Mouse (Mus musculus) hindbrain, embryonic 16.5 days (tissue): ENCODE results near the gene Ulk4. TPM values are rescaled to one million over a fixed set of nuclear protein-coding genes. Genes with fewer than 3 reads are reported as not detected.
"Not testable (repeated sequence)": the region's sequence is repeated elsewhere in the genome, so short reads cannot be mapped to it uniquely, and the experiment has no call there.

ENCODE experiments used
- ATAC-seq: fragments of 200-750 bp; cut with Nextera tagmentation; 2 replicates; pipeline ENCODE4 v1.8.0; 2017; ENCODE audit warnings: moderate TSS enrichment, moderate library complexity
- H3K27ac ChIP-seq: fragments of 300-500 bp; sonication (generic); 2 replicates; pipeline ENCODE4 v1.5.1; 2014; ENCODE audit warnings: low read depth, mild to moderate bottlenecking, control low read depth, low read length, moderate library complexity
- H3K27me3 ChIP-seq: fragments of 300-500 bp; sonication (generic); replicated peaks from 2 replicates; pipeline ENCODE4 v1.6.1; 2014; ENCODE audit warnings: low read length; ENCODE audit not compliant: control insufficient read depth, insufficient read depth
- H3K36me3 ChIP-seq: fragments of 300-500 bp; sonication (generic); 2 replicates; pipeline ENCODE4 v1.6.1; 2014; ENCODE audit warnings: mild to moderate bottlenecking, low read length, moderate library complexity, mixed read lengths; ENCODE audit not compliant: control insufficient read depth, insufficient read depth
- H3K4me1 ChIP-seq: fragments of 300-500 bp; sonication (generic); 2 replicates; pipeline ENCODE4 v1.6.1; 2014; ENCODE audit warnings: low read depth, low read length; ENCODE audit not compliant: control insufficient read depth, insufficient read depth
- H3K4me2 ChIP-seq: fragments of 300-500 bp; sonication (generic); 2 replicates; pipeline ENCODE4 v1.6.1; 2014; ENCODE audit warnings: mild to moderate bottlenecking, low read length, control low read depth, moderate library complexity
- H3K4me3 ChIP-seq: fragments of 300-500 bp; sonication (generic); 2 replicates; pipeline ENCODE4 v1.5.1; 2014; ENCODE audit warnings: mild to moderate bottlenecking, low read length, control low read depth, moderate library complexity
- H3K9ac ChIP-seq: fragments of 300-500 bp; sonication (generic); 2 replicates; pipeline ENCODE4 v1.6.1; 2014; ENCODE audit warnings: low read depth, mild to moderate bottlenecking, control low read depth, low read length, moderate library complexity
- H3K9me3 ChIP-seq: fragments of 300-500 bp; sonication (generic); 2 replicates; pipeline ENCODE4 v1.6.1; 2014; ENCODE audit warnings: mild to moderate bottlenecking, low read length, moderate library complexity; ENCODE audit not compliant: control insufficient read depth
- WGBS: fragments of 180-500 bp; shearing (Covaris S2); extraction: QIAGEN DNeasy Blood & Tissue Kit; methylation state at CpG from one replicate; pipeline ENCODE4 v1.1.7; 2014; 5-methylcytosine and 5-hydroxymethylcytosine counted together
- polyA plus RNA-seq: library from polyadenylated mRNA; unstranded; fragments of >200 nt; fragmentation: Nextera tagmentation; extraction: Ambion mirVana; gene quantifications from 2 replicates; pipeline ENCODE4 v1.2.1, GENCODE M21; 2015

Gene Ulk4
- polyA plus RNA-seq, 1 experiment from 2014 or later: 75.8 TPM

DNA sequence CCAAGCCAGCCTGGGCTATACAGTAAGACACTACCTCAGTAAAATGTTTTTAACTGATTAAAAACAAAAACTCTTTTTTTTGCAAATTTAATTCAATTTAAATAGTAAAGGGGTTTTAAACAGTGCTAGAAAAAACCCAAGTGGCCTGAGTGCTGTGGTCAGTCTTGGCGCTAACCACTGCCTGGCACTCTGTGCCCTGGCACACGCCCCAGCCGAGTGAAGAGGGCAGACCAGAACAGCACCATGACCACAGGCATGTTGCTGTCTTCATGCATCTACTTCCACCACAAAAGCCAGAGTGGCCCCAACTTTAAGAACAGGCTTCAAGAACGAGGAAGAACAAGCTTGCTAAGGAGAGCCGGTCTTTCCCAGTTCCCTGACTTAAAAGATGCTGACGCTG is 29.9 kb downstream of the Ulk4 start:
- H3K27ac ChIP-seq: no peak overlapping the region
- H3K9ac ChIP-seq: no peak overlapping the region
- 87% methylated on average over 6 of the region's 6 CpGs for WGBS
- H3K36me3 ChIP-seq: no peaks in the 10 kb centered on the region
- no peaks in the 10 kb centered on the region for H3K9me3 ChIP-seq
- H3K4me1 ChIP-seq: no peaks in the 10 kb centered on the region
- no peaks in the 10 kb centered on the region for H3K27me3 ChIP-seq
- H3K4me3 ChIP-seq: no peak overlapping the region
- H3K4me2 ChIP-seq: no peak overlapping the region
- ATAC-seq: no peak

DNA sequence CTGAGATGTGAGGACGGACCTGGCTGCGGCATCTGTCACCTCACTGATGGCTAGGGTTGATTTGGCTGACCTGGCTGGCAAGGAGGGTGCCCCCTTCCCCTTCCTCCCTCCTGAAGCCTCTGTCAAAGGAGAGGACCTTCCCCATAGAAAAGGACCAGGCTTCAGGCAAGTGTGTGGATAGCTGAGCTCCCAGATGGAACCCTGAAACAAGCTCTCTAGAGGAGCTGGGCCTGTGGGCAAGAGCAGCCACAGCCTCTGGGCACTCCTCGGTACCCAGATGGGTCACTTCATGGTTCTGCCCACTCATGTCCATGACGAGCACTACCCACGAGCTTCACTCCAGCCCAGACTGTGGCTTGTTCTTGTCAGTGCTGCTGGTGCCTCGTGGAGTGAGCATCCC is 34.7 kb downstream of the Ulk4 start:
- ATAC-seq: no peak
- H3K4me3 ChIP-seq: no peak overlapping the region
- H3K4me1 ChIP-seq: no peaks in the 10 kb centered on the region
- no peak overlapping the region for H3K4me2 ChIP-seq
- no peak overlapping the region for H3K27ac ChIP-seq
- no peaks in the 10 kb centered on the region for H3K27me3 ChIP-seq
- WGBS: 90% methylated on average over 6 of the region's 6 CpGs
- H3K9ac ChIP-seq: no peak overlapping the region
- H3K36me3 ChIP-seq: no peaks in the 10 kb centered on the region
- no peaks in the 10 kb centered on the region for H3K9me3 ChIP-seq

DNA sequence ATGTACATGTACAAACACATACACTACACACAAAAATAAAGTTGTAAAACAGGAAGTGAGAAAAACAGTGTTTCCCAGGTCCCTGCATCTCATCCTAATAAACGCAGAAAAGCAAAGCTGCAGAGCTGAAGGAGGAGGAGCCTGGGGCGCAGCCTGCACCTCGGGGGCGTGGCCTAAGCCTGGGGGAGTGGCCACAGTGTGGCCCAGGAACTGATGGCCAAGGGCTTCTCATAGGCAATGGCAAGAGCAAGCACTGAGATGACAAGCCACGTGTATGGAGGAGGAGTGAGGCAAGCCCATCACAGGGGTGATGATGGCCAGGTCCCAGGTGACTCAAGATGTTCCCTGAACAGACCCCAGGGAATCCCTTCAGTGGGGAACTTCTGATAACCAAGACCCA is 35.2 kb downstream of the Ulk4 start:
- WGBS: 24% methylated on average over 5 of the region's 5 CpGs
- H3K9ac ChIP-seq: no peak overlapping the region
- no peak overlapping the region for H3K4me2 ChIP-seq
- H3K9me3 ChIP-seq: no peaks in the 10 kb centered on the region
- no peaks in the 10 kb centered on the region for H3K4me1 ChIP-seq
- ATAC-seq: no peak
- no peak overlapping the region for H3K27ac ChIP-seq
- no peaks in the 10 kb centered on the region for H3K27me3 ChIP-seq
- H3K4me3 ChIP-seq: no peak overlapping the region
- no peaks in the 10 kb centered on the region for H3K36me3 ChIP-seq

DNA sequence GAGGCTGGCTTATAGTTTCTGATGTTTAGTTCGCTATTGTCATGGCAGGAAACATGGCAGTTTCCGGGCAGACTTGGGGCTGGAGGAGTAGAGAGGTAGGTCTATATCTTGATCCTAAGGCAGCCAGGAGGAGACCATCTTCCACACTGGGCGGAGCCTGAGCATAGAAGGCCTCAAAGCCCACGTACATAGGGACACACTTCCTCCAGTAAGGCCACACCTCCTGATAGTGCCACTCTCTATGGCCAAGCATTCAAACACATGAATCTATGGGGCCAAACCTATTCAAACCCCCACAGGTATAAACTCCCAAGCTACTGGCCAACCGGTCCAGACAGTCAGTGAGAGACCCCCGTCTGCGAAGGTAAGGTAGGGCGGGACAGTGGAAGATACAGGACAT is 35.6 kb downstream of the Ulk4 start:
- Histone ChIP-seq H3K9ac (no peak overlapping the region), H3K4me2 (no peak overlapping the region), H3K4me3 (no peak overlapping the region), H3K36me3 (no peaks in the 10 kb centered on the region), H3K27me3 (no peaks in the 10 kb centered on the region), H3K27ac (no peak overlapping the region), H3K9me3 (no peaks in the 10 kb centered on the region), H3K4me1 (no peaks in the 10 kb centered on the region)
- 84% methylated on average over 8 of the region's 8 CpGs for WGBS
- no peak for ATAC-seq

DNA sequence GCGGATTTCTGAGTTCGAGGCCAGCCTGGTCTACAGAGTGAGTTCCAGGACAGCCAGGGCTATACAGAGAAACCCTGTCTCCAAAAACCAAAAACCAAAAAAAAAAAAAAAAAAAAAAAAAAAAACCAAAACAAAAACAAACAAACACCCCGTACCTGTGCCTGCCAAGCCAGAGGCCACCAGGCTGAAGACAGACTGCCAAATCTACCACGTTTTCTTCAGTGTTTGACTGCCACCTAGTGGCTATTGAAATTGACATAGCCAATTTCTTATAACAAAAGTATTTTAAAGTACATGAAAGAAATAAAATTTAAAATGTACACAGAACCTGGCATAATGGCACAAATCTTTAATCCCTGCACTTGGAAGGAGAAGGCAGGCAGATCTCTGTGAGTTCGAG is 36.8 kb downstream of the Ulk4 start:
- H3K27me3 ChIP-seq, ATAC-seq: not testable (repeated sequence)
- WGBS: 33% methylated on average over 4 of the region's 5 CpGs

DNA sequence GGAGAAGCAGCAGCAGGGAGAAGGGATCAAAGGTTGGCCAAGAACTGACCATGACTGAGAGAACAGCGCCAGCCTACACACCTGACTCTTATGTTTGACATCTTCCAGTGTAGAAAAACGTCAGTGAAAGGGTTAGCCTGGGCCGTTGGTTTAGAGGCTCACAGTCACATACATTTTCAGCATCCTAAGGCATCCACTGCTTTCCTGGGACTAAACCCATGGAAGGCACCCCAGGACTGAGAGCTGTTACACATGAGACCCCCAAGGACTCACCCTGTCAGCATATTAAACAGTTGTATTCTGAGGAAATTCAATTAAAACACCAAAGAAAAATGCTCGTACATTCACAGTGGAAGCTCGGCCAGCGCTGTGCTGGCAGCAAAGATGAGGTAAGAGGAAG is 37.4 kb downstream of the Ulk4 start:
- Histone ChIP-seq H3K36me3 (no peaks in the 10 kb centered on the region), H3K4me2 (no peak overlapping the region), H3K9me3 (no peaks in the 10 kb centered on the region), H3K27ac (no peak overlapping the region), H3K27me3 (no peaks in the 10 kb centered on the region), H3K4me3 (no peak overlapping the region), H3K4me1 (no peaks in the 10 kb centered on the region), H3K9ac (no peak overlapping the region)
- no peak for ATAC-seq
- WGBS: 90% methylated on average over 6 of the region's 6 CpGs

More for the DNA sequence above, 36.8 kb downstream of the Ulk4 start:
- H3K36me3 ChIP-seq, H3K9ac ChIP-seq, H3K4me3 ChIP-seq, H3K4me2 ChIP-seq, H3K4me1 ChIP-seq, H3K9me3 ChIP-seq, H3K27ac ChIP-seq: not testable (repeated sequence)

DNA sequence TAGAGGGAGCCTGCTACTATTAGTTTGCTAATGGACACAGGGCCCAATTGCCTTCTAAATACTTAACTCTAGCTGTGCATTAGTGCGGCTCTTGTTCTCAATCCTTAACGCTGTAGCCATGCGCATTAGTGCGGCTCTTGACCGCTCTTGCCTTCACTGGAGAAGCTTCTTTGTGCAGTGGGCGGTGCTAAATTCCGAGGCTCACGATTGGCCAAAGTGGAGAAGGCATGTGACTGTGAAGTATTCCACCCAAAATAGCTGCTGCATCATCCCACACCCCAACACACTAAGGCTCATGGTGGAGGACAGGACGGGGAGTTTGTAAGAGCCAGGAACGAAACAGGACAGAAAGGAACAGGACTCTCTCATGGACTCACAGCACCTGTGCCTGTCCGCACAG is 58.4 kb downstream of the Ulk4 start:
- H3K9ac ChIP-seq: no peak overlapping the region
- H3K9me3 ChIP-seq: no peaks in the 10 kb centered on the region
- H3K4me2 ChIP-seq: no peak overlapping the region
- H3K4me1 ChIP-seq: no peaks in the 10 kb centered on the region
- H3K27me3 ChIP-seq: no peaks in the 10 kb centered on the region
- no peak overlapping the region for H3K27ac ChIP-seq
- no peak for ATAC-seq
- H3K4me3 ChIP-seq: no peak overlapping the region
- H3K36me3 ChIP-seq: no peaks in the 10 kb centered on the region
- 85% methylated on average over 11 of the region's 11 CpGs for WGBS

DNA sequence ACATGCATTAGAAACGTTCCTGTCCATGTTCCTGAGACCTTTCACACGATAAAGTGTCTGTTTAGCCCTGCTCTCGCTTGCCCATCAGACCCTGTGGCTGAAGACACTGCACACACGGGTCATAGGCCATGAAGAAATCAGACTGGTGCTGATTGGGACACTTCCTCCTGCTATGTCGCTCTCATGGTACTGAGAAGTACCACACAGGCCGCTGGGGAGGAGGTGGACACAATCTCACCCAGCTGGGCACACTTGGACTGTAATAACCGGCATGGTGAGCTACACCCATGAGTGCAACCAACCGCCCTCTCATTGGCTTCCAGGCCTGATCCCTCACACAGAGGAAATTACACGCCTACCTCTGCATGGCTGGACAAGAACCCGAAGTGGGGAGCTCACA is 58.8 kb downstream of the Ulk4 start:
- Histone ChIP-seq H3K36me3 (no peaks in the 10 kb centered on the region), H3K9ac (no peak overlapping the region), H3K4me3 (no peak overlapping the region), H3K9me3 (no peaks in the 10 kb centered on the region), H3K4me1 (no peaks in the 10 kb centered on the region), H3K27ac (no peak overlapping the region), H3K4me2 (no peak overlapping the region), H3K27me3 (no peaks in the 10 kb centered on the region)
- WGBS: 85% methylated on average over 10 of the region's 10 CpGs
- no peak for ATAC-seq

DNA sequence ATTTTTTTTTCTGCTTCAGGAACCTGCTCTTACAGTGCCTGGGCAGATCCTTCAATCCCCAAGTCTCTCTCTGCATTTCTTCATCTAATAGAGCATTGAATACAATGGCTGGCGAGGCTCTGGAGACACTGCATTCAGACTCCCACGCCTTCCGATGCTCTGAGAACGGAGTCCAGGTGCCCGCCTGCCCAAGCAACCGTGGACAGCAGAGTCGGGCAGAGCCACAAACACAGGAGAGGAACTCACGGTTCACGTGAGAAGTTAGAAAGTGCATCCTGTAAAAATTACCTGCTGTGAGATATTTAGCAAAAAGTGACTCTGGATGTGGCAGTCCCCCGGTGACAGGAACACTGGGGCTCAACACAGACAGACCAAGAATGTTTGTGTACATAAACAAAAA is 59.3 kb downstream of the Ulk4 start:
- Histone ChIP-seq H3K4me2 (no peak overlapping the region), H3K27me3 (no peaks in the 10 kb centered on the region), H3K36me3 (no peaks in the 10 kb centered on the region), H3K9me3 (no peaks in the 10 kb centered on the region), H3K4me1 (no peaks in the 10 kb centered on the region), H3K27ac (no peak overlapping the region), H3K9ac (no peak overlapping the region), H3K4me3 (no peak overlapping the region)
- WGBS: 86% methylated on average over 10 of the region's 10 CpGs
- no peak for ATAC-seq
